Mouse (Mus musculus) megakaryocyte, embryonic 14.5 days (primary cell): ENCODE measurements around the gene Krtap24-1.

ENCODE experiments used
- FLI1 ChIP-seq: IDR thresholded peaks from 2 replicates; pipeline ENCODE4 v1.6.1; 2012; ENCODE audit warnings: low read length, inconsistent platforms, mixed read lengths
- GATA1 ChIP-seq: IDR thresholded peaks from 3 replicates; pipeline ENCODE4 v1.6.1; 2012; ENCODE audit warnings: mixed read lengths, low read length, inconsistent platforms, borderline replicate concordance

GRCm38 (mm10) chr16:88646366-88647111 lies 34.5 kb upstream of the Krtap24-1 start:
- no peak for TF ChIP-seq GATA1
- TF ChIP-seq FLI1, result no peak
